Mouse (Mus musculus) olfactory bulb, adult 2 months (tissue): ENCODE results near the gene Dner. TPM values are rescaled to one million over a fixed set of nuclear protein-coding genes. Genes with fewer than 3 reads are reported as not detected.

ENCODE experiments used
- H3K27ac ChIP-seq: fragments of 200-500 bp; 2 replicates; pipeline ENCODE4 v1.5.1; 2012; ENCODE audit warnings: low read depth, low read length; ENCODE audit not compliant: insufficient read depth
- H3K4me1 ChIP-seq: fragments of 200-500 bp; 2 replicates; pipeline ENCODE4 v1.6.1; 2012; ENCODE audit warnings: low read length; ENCODE audit not compliant: control insufficient read depth, insufficient read depth
- H3K4me3 ChIP-seq: fragments of 200-500 bp; 2 replicates; pipeline ENCODE4 v1.5.1; 2012; ENCODE audit warnings: mild to moderate bottlenecking, low read depth, low read length, moderate library complexity; ENCODE audit not compliant: insufficient read depth
- CTCF ChIP-seq: fragments of 200-500 bp; IDR thresholded peaks from 2 replicates; pipeline ENCODE4 v1.5.1; 2012; ENCODE audit warnings: low read depth, mild to moderate bottlenecking, low read length, moderate library complexity; ENCODE audit not compliant: insufficient read depth
- POLR2A ChIP-seq: fragments of 200-500 bp; IDR thresholded peaks from 2 replicates; pipeline ENCODE4 v1.6.1; 2012; ENCODE audit warnings: mild to moderate bottlenecking, low read depth, low read length, moderate library complexity; ENCODE audit not compliant: insufficient read depth
- WGBS: fragments of 180-500 bp; shearing (Covaris S2); methylation state at CpG from one replicate; pipeline ENCODE4 v1.1.7; 2018; 5-methylcytosine and 5-hydroxymethylcytosine counted together
- polyA plus RNA-seq: library from polyadenylated mRNA; stranded (reverse); fragments of >200 nt; gene quantifications from 2 replicates; pipeline ENCODE4 v1.2.4, GENCODE M21; 2012; ENCODE audit warnings: low replicate concordance; ENCODE audit not compliant: missing spikeins, insufficient read depth, insufficient read length

Dner gene
- polyA plus RNA-seq, 1 experiment, result not detected

GRCm38 (mm10) chr1:84443640-84444039, 252.4 kb downstream of the Dner start:
- Histone ChIP-seq H3K27ac (peak overlapping the region; percentile 59; the same call in 1 of the 2 replicates), H3K4me1 (peaks cover 4% of the 10 kb centered on the region), H3K4me3 (no peak overlapping the region)
- no peak for TF ChIP-seq CTCF
- no peak for TF ChIP-seq POLR2A
- WGBS, result 16% methylated on average over 3 of the region's 3 CpGs

- no peak for TF ChIP-seq POLR2A
- TF ChIP-seq CTCF, result no peak
- H3K4me1 ChIP-seq, result peaks cover 4% of the 10 kb centered on the region
- no peak overlapping the region for H3K4me3 ChIP-seq
- H3K27ac ChIP-seq, result 0 out of 2 replicates have a peak overlapping the region, but pooled peaks have one; percentile 10
- 69% methylated on average over 5 of the region's 5 CpGs for WGBS
These were observed 253.0 kb downstream of the Dner start for GRCm38 (mm10) chr1:84443050-84443449.

GRCm38 (mm10) chr1:84441419-84441818, 254.6 kb downstream of the Dner start:
- no peak overlapping the region for H3K27ac ChIP-seq
- WGBS, result 90% methylated on average over 3 of the region's 3 CpGs

DNA sequence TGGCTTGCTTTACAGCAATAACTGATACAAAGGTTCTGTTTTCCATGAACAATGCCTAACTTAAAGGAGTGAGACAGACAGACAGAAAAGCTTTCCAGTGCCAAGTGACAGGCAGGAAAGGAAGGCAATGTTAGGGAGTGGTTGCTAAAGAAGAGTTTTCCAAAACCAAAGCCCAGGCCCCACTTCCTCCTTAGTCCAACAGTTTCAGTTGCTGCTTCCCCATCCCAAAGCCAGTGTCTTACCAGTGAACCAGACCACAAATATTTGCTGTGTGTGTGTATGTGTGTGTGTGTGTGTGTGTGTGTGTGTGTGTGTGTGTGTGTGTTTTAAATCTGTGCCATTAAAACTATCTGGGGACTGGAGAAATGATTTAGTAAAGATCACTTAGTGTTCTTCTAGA, 258.5 kb downstream of the Dner start:
- no peaks in the 10 kb centered on the region for H3K4me1 ChIP-seq
- no peak for TF ChIP-seq CTCF
- TF ChIP-seq POLR2A, result no peak
- H3K27ac ChIP-seq, result no peak overlapping the region
- no peak overlapping the region for H3K4me3 ChIP-seq

More at GRCm38 (mm10) chr1:84441419-84441818, 254.6 kb downstream of the Dner start:
- Histone ChIP-seq H3K4me1 (peaks cover 4% of the 10 kb centered on the region), H3K4me3 (no peak overlapping the region)
- no peak for TF ChIP-seq POLR2A
- TF ChIP-seq CTCF, result no peak

GRCm38 (mm10) chr1:84436281-84436680, 259.7 kb downstream of the Dner start:
- H3K4me3 ChIP-seq, result no peak overlapping the region
- H3K4me1 ChIP-seq, result no peaks in the 10 kb centered on the region
- no peak overlapping the region for H3K27ac ChIP-seq
- TF ChIP-seq POLR2A, result no peak
- TF ChIP-seq CTCF, result no peak
- 88% methylated on average over 1 of the region's 1 CpGs for WGBS

DNA sequence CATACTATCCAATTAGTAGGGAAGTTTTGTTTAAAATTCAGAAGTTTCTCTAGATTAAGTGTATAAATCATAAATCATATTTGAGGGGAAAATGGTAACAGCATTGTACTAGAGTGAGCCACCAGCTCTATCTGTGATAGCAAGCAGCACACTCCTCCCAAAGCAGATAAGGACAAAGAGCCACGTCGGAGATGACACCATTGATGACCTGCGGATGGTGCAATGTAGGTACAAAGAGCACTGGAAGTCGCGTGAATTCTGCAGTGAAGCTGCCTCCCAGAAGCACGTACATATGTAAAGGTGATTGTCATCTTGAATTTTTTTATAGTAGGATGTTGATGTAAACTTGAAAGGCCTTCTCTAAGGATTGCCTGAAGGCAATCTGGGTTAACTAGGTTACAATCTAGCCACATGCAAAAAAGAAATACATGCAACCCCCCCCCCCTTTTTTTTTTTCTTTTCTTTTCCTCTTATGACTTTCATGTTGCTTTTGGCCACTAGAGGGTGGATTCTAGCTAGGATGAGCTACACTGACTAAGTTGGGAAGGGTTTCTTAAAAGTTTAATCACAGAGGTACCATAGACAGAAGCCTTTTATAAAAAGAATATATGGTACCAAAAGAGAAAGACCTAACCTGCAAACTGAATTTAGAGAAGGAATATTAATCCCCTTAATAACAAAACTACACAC, 262.6 kb downstream of the Dner start:
- no peak overlapping the region for H3K27ac ChIP-seq
- WGBS, result 83% methylated on average over 6 of the region's 6 CpGs
- no peak for TF ChIP-seq POLR2A
- no peak for TF ChIP-seq CTCF
- no peaks in the 10 kb centered on the region for H3K4me1 ChIP-seq
- H3K4me3 ChIP-seq, result no peak overlapping the region

GRCm38 (mm10) chr1:84432311-84432710, 263.7 kb downstream of the Dner start:
- no peak for TF ChIP-seq CTCF
- no peak for TF ChIP-seq POLR2A
- Histone ChIP-seq H3K4me1 (peaks cover 5% of the 10 kb centered on the region; the same call in 1 of the 2 replicates), H3K27ac (no peak overlapping the region), H3K4me3 (no peak overlapping the region)
- WGBS, result 65% methylated on average over 1 of the region's 1 CpGs

DNA sequence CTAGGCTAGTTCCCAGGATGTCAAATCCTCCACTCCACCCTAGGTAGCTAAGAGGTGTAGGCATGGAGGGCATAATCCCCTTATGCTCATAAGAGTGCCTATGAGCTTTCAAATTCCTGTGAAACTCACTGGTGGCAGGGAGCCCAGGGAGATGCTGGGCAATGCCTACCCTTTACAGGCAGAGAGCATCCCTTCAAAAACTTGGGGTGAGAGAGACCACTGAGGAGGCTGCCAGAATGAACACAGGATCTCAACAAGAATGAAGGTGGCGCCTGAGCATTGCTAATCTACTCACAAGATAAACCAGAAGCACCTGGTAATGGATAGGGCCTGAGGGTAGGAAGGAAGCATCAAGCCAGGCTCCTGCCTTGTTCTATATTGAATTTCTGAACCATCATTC, 267.7 kb downstream of the Dner start:
- H3K4me3 ChIP-seq, result no peak overlapping the region
- H3K27ac ChIP-seq, result no peak overlapping the region
- WGBS, result 87% methylated on average over 1 of the region's 1 CpGs
- peaks cover 5% of the 10 kb centered on the region; the same call in 1 of the 2 replicates for H3K4me1 ChIP-seq
- TF ChIP-seq CTCF (no peak), POLR2A (no peak)

DNA sequence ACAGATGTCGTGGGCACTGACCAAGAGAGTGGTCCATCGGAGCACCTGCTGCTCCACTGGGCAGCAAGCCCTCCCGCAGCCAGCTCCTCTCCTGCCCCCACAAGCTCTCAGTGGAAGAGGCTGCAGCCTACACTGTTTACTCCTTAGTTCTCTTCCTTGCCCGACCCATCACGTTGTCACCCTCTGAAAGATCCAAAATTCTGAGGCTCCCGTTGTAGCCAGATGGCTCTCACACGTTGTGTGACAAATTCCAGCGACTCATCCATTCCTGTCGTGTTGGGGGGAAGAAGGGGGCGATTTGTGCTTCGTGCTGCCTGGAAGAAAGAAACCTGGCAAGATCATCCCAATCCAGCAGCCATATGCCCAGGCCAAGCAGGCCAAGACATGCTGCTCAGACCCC, 268.3 kb downstream of the Dner start:
- Histone ChIP-seq H3K4me1 (peaks cover 5% of the 10 kb centered on the region; the same call in 1 of the 2 replicates), H3K27ac (no peak overlapping the region), H3K4me3 (no peak overlapping the region)
- 75% methylated on average over 11 of the region's 11 CpGs for WGBS
- TF ChIP-seq CTCF, result no peak
- no peak for TF ChIP-seq POLR2A
